Mouse (Mus musculus): ENCODE measurements at regions not wholly inside any gene's neighbourhood (a gene's known extent, or its start where the extent isn't known, plus 50 kb on each side); places are given as distances from the start of the nearest gene placed in this dataset.

DNA sequence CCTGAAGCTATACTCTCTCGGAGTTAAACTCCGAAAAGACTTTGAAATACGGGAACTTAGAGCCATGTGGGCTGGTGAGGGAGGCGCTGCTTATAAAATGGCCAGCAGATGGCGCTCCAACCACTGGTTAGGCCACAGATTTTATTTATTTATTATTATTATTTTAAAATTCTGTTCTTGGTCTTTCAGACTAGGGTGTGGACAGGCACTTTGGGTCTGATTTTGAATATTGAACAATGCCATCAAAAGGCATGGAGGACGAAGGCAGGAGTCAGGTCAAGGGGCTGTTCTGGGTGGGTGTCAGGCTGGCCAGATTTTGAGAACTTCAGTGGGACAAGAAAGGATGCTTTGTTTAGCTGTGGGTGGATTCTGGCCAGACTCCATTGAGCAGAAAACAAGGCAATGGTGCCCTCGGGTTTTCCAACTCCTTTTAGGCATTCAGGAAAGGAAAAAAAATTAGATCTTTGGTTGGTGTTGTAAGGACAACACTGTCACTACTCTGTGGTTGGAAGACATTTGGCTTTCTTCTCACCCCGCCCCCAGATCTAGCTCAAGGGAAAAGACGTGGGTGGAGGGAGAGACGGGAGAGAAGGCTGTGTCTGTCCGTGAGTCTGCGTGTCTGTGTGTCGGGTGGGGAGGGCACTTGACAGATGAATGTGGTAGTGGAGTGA is 319.5 kb downstream of the Med13l start:
- 0 out of 2 replicates have a peak, but pooled peaks have one; percentile 30 for ATAC-seq (replicated peaks; ENCODE audit: poor library complexity, severe bottlenecking)

DNA sequence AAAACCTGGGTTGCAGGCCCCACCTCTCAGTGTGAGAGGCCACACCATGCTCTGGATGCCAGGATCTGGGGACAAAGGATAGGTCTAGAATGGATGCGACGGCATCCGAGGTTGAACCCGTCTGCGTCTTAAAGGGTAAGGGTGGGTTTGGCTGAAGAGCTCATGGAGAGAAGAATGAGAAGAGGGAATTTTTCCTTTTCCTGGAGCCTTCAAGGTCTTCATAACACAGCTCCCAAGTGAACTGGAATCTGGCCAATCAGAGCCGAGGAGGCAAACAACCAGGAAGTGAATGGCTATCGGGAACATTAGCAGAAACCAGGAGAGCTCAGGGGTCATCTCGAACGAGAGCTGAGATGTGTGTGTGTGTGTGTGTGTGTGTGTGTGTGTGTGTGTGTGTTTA is 320.1 kb downstream of the Med13l start:
- no peak for ATAC-seq (replicated peaks; ENCODE audit: poor library complexity, severe bottlenecking)

DNA sequence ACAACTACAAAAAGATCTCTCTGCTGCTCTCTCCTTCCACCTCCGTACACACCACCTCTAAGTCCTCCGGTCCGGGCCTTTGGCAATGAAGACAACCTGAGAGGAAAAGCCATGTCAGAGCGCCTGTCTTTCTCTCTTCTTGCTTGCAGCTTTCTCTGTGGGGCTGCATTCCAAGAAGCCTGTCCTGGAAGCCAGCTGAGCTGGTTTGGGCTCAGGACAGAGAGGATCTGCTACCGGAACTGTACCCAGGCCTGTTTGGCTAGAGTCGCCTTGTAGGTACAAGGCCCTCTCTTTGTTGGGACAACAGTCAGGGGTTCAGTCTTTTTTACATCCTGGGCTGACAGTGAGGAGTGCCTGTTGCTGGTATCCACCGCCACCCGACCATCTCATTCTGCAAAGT is 321.4 kb downstream of the Med13l start:
- no peak for ATAC-seq (replicated peaks; ENCODE audit: poor library complexity, severe bottlenecking)

DNA sequence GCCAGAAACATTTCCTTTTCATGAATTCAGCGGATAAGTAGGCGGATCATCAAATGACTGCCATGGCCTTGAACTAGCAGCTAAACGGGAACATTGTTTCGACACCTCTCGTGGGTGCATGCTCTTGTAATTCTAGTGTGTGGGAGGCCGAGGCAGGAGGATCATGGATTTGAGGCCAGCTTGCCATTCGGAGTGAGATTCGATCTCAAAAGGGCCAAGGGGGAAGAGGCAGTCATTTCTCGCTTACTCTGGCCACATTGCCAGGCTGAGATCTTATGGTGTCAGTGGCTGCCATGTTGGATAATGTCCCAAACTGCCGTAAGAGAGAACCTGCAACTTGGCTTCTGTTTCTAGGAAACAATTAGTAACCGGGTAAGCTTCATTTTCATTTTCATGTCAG is 327.7 kb downstream of the Med13l start:
- no peak for ATAC-seq (replicated peaks; ENCODE audit: poor library complexity, severe bottlenecking)

DNA sequence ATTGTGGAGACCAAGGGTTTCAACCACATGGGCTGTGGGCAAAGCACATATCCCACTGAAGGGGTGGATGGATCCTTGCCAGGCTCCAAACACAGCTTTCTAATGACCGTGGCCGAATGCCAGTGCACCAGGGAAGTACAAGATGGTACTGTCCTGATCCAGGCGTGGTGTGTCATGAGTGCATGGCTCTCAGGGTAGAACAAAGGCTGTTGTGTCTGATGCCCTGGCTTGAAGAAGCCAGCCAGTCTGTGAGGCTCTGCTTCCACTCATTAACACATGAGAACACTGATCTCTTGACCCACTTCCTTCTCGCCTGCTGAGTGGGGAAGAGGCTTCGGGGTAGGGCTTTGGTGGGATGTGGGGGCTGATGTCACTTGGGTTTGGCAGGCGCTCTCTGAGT is 330.7 kb downstream of the Med13l start:
- ATAC-seq (replicated peaks; ENCODE audit: poor library complexity, severe bottlenecking): no peak

DNA sequence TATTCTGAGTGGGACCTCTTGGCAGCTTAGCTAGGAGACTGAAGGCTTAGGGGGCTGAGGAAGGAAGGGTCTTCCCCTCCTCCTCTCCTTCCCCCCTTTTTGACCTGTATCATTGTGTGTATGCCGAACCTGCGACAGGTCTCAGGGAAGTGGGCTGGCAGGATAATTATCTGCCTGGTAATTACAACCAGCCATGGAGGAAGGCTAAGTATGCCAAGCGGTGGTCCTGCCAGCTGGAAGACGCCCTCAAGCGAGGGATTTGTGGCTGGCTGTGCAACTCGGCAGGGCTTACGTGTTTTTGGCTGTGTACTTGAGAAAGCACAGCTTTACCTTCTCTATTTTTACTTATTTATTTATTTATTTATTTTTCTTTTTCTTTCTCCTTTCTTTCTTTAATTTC is 347.7 kb downstream of the Med13l start:
- no peak for ATAC-seq (replicated peaks; ENCODE audit: poor library complexity, severe bottlenecking)

DNA sequence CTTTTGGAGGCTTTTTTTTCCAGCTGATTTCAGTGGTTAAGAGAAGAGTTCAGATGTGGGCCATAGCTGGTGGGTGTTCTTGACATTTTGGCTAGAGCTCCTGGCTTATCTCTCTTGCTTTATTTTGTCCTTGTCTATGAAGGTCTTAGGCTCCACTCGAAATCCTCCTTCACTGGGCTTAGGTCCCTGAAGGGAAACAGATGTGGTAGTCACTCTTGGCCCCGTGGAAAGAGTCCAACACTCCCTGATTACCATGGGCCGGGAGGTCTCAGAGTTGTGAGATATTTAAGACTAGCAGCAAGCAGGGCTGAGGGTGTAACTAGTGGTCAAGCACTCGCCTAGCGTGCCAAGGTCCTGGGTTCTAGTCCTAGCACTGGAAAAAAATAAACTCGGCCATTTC is 349.3 kb downstream of the Med13l start:
- no peak for ATAC-seq (replicated peaks; ENCODE audit: poor library complexity, severe bottlenecking)

DNA sequence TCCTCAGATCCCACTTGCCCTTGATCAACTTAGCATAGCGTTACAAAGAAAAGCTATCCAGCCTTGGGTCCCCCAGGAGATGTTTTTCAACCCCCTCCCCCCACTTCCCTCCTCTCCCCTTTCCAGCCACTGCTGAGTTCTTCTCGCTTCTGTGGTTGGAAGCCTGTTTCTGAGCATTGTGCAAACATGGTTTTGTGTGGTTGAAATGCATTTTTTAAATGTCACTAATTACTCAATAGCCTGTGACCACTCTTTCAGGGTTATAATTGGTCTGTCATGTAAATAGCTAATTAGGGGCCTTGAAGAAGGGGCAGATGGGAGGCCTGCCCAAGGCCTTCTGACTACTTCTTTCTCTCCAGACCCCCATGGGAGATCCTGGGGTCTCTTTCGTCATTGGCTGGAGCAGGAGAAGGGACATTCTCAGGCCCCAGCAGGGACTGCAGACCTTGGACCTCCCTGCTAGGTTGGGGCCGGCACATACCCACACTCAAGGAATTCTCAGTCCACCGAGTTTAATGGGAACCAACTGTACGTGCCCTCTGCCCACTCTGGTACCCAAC is 353.8 kb downstream of the Med13l start:
- ATAC-seq (replicated peaks; ENCODE audit: poor library complexity, severe bottlenecking): no peak

DNA sequence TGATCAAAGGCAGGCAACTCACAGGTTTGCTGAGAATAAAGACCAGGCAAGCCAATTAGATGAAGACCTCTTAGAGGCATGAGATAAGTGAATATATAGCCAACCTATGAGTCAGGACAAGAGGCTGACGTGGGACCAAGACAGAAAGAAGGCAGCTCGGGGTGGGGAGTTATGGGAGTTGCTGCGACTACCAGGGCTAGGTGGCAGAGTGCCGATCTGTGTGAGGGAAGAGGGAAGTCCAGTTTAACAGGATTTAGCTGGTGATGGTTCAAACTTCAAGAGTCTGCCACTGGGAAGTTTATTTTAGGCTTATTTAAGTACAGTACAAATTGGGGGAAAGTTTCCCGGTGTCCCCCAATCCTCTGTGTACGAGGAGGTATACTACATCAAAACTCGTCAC is 362.9 kb downstream of the Med13l start:
- no peak for ATAC-seq (replicated peaks; ENCODE audit: poor library complexity, severe bottlenecking)

DNA sequence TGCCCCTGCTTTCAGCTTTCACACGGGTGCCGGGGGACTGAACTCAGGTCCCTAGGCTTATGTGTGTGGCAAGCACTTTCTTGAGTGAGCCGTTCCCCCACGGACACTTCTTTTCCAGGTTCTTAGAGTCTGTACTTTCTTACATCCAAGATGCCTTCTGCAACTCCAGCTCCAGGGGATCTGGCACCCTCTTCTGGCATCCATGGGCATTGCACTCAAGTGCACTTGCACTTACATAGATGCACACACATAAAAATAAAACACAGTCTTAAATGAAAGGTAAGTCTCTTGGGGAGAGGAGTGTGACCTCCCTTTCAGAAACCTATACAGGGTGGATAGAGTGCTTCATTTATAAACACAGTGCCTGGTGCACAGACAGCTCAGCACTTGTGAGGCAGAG is 368.6 kb downstream of the Med13l start:
- ATAC-seq (replicated peaks; ENCODE audit: poor library complexity, severe bottlenecking): no peak

DNA sequence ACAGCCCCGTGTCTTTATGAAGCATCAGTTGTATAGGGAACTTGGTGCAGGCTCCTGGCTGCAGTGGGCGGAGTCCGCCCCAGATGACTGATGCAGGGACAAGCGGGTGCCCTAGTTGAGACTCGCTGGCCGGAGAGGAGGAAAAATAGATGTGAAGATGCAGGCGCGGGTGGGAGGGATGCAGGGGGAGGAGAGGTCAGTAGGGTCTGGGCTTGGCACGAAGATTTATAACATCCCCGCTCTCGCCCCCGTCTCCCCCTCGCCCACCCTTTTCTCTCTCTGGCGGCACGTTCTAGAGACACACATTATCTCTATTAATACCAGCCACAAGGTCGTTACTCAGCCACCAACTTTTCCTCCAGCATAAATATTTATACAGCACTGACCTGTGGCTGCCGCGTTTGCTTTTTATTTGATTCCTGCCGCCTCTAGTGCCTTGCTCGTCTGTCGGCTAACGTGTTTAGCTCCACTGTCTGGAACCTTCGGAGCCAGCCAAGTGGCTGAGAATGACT is 369.6 kb downstream of the Med13l start:
- ATAC-seq (replicated peaks; ENCODE audit: poor library complexity, severe bottlenecking): no peak

DNA sequence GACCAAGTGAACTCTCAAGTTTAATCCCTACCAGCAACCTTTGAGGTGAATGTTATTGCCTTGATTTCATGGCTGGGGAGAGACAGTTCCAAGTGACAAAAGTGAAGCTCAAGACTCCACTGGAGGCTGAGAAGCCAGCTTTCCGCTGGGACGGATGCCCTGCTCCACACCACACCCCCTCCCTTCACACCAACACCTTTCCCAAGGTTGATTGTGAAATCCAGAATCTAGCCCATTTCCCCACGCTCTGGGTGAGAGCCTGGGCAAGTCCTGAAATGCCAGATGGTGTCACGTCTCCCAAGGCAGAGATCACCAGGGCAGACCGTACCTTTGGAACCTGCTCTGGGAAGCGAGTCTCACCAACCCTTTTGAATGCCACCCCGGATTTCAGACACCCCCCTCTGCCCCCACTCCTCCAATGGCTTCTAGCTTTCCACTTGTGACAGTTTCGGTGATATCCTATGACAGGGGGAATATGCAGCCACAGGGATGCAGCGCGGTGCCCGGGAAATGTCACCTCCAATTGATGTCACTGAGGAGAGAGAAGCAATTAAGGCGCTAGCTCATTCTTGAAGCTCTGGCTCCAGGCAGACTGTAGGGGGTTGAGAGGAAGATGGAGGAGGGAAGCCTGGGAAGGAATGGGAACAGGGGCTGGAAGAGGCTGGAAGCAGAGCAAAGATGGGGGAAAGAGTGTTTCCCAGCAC is 379.0 kb downstream of the Med13l start:
- no peak for ATAC-seq (replicated peaks; ENCODE audit: poor library complexity, severe bottlenecking)

DNA sequence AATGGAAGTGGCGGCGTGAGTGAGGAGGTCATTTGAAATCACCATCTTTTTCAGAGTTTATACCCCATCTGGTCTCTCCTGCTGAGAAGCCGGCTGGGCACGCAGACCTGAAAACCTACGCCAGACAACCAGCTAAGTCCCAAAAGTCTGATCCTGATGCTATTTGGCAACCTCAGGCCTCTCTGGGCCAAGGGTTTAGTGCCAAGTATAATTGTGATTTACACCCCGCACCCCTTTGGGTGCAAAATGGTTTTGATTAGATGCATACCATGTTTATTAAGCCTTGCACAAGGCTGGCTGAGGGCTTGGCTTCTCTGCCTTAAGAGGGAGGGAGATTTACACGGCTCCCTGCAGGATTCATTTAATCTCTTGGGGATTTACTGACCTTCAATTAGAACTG is 383.8 kb downstream of the Med13l start:
- no peak for ATAC-seq (replicated peaks; ENCODE audit: poor library complexity, severe bottlenecking)

DNA sequence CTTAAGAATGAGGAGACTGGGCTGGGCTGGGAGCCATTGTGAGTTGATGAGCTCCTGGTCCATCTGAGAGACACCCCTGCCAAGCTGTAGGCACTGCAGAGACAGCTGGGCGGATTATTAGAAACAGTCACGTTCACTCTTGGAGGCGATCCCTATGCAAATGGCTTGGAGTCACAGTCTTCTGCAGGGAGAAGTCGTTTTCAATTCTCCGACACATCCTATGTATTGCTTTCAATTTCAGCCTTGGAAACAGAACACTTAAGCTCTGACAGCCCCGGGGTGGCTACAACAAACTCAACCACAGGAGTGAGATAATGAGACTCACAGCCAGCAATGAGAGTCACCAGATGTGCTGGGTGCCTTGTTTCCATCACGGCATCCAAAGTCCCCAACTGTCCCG is 385.6 kb downstream of the Med13l start:
- no peak for ATAC-seq (replicated peaks; ENCODE audit: poor library complexity, severe bottlenecking)

DNA sequence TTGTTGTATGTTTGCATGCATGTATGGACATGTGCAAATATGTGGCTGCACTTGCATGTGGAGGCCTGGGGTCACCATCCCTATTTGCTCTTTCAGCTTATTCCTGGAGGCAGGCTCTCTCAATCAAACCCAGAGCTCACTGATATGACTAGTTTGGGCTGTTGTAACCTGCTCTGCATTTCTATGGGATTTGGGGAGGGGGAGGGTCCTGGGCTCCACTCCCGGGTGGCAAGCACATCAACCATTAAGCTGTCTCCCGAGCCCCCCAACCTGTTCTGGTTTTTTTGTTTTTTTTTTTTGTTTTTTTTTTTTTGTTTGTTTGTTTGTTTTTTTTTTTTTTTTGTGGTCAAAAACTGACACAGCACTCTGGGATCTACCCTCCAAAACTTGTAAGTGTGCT is 386.5 kb downstream of the Med13l start:
- ATAC-seq (replicated peaks; ENCODE audit: poor library complexity, severe bottlenecking): no peak

DNA sequence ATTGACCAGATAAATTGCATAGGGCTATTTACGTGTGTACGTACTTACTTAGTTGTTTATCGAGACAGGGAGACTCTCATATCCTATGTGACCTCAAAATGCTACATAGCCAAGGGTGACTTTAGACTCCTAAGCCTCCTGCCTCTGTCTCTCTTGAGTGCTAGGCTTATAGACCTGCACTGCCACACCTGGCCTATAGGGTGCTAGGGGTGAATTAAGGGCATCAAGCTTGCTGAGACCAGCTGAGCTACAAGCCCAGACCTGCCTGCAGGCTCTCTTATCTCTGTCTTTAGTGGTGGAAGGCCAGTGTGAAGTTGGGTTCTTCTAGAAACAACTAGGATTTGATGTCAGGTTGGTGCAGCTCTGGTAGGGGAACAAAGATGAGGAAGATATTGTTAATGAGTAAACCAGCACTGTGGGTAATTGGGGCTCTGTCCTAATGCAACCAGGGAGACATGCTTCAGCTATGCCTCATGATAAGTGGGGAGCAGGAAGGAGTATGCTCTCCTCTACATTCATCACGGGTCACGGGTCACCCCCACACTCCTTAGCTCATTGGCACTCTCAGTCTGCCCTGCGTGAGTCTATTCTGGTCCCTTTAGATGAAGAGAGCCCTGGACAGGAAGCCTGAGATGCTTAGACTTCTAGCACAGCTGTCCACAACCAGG is 387.8 kb downstream of the Med13l start:
- ATAC-seq (replicated peaks; ENCODE audit: poor library complexity, severe bottlenecking): no peak

DNA sequence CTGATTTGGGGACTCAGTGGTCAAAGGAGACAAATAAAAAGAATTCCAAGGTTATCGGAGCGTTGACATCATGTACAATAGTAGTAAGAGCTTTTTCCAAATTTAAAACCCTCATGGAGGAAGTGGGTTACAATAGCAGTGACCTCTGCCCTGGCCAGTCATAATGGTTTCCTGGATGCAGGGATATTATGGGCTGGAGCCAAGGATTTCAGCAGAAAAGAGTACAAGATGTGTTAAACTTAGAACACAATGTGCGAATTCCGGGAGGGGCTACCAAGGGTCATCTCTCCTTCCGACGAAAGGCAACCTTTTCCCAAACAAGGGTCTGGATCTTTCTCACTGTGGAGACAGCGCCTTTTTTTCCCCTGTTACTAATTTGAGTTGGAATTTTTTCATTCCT is 390.6 kb downstream of the Med13l start:
- ATAC-seq (replicated peaks; ENCODE audit: poor library complexity, severe bottlenecking): no peak

DNA sequence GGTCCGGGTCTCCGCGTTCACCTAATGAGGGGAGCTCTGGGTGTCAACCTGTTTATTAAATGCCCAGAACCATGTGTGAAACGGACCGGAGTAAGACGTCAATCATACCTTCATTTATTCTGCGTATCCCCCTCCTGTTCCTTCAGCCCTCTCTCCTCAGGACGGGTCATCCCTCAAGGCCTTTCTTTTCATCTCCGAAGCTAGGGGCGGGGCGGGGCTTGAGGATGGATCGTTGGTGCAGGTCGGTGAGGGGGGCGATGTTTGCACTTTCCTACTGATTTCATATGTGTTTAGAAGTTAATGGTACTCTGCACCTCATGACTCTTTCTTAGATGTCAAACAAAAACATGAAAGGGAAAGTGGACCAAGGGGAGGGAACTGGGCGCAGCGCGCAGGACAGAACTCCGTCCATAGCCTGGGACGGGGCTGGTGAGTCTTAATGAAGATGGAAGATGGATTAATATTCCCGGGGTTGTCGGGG is 400.1 kb downstream of the Med13l start:
- no peak for ATAC-seq (replicated peaks; ENCODE audit: poor library complexity, severe bottlenecking)

DNA sequence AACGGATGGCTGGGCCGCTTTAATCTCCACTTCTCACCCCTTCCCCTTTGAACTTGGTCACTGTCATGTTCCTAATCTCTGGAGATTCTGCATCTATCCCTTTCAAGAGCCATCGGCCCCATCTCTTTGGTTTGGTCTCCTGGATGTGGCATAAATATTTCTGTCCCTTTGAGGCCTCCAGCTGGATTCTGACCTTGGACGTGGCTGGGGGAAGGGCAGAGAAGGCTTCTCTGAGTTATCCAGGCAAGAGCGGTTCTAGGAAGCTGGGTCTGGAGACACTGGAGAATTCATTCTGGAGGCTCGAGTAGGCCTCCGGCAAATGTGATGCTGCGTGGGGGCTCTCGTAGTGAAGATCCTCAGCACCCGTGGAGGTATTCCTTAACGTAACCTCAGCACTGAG is 400.6 kb downstream of the Med13l start:
- no peak for ATAC-seq (replicated peaks; ENCODE audit: poor library complexity, severe bottlenecking)

DNA sequence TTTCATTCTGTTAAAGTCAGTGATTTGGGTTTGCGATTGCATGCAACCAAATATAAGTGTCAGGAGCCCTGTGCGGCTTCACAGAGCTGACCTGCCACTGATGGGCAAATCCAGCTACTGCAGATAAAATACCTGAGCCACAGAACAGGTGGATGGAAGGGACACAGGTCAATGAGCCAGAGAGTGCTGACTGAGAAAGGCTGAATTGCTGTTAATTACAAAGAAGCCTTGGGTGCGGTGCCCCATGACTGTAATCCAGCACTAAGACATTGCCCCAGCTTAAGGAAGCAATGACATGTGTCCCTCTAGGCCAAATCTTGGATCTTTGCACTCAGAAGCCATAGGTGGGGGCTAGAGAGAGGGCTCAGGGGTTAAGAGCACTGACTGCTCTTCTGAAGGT is 401.7 kb downstream of the Med13l start:
- ATAC-seq (replicated peaks; ENCODE audit: poor library complexity, severe bottlenecking): no peak

DNA sequence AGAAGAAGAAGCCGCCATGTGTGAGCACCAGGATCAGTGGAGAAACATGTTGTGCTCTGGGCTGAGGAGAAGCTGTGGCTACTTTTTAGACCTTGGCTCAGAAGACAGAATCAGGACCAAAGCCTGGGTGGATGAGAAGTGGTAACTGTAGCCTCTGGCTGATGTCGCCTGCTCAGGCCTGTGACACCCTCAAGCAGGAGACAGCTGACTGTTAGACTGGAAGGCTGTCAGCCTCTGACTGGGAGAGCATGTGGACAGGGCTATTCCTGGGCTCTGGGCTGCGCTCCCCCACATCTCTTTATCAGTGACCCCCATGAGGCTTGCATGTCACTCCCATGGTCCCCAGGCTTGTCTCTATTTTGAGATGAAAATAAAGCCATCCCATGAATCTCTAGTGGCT is 402.5 kb downstream of the Med13l start:
- ATAC-seq (replicated peaks; ENCODE audit: poor library complexity, severe bottlenecking): no peak
